Mouse (Mus musculus): ENCODE measurements around the gene Syngr3. TPM values are rescaled to one million over a fixed set of nuclear protein-coding genes. Genes with fewer than 3 reads are reported as not detected.

The Syngr3 gene
- 0.53 and 0.68 TPM in 2 replicates for polyA plus RNA-seq (2012; rRNA removed; ENCODE audit: low replicate concordance)

DNA sequence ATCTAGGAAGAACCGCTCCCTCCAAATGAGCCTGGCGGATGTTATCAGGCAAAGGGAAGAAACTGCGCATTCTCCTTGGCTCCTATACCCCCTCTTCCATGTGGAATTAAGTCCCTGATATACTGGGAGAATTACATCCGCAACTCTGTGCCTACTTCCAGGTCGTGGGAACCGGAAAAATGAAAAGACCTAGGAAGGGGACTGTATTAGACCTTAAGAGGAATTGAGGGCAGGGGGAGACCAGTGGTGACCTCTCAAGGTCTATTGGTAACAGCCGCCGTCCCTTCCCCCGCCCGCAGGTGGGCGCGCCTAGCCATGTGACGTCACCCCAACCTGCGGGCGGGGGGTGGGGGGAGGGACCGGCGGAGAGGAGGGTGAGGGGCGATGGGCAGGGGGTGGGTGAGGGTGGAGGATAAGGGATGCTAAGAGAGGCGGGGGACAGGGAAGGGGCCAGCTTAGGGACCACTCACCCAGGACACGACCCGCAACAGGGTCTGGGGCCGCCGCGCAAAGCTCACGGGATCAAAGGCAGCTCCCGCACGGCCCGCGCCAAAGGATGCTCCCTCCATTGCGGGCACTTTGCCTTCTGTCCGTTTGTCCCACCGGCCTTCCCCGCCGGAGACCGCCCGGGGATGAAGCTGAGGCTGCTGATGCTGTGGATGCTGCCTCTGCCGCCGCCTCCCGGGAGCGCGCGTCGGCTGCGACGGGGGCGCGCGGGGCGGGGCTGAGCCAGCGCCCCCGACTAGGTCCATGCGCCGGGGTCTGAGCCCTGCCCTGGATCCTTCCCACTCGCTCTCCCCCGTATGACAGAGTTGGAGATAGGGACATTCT, at the start of gene Syngr3:
TSS of gene Syngr3 (minus strand) at position 705 of the 831 bp plus-strand sequence.

DNA sequence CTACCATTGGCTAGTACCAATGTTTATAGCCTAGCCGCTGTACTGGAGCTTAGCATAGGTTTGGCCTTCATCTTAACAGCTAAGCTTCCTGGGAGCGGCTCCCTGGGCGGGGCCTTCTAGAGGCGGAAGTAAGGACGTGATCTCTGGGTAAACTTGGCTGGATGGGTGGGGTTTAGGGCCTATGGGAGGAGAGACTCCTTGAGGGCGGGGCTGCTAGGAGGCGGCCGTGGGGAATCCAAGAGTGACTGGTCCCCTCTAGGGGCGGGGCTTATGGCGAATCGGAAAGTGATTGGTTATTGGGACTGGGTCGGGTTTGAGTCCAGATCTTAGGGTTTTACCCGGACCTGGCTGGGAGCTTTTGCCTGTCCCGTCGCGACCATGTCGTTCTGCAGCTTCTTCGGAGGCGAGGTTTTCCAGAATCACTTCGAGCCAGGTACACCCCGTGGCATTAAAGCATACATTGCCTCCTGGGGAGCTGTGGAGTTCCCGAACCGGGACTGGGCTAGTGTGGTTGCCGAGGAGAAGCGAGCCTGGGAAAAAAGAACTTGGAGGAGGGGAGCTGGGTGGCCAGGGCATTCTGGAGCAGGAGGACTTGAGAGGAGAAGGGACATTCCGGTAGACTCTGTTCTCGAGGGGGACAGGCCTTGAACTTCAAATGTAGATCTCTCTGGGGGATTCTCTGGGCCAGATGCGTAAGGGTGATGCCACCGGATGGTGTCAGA, 46.7 kb upstream of the Syngr3 start, which contains the start of gene Msrb1:
TSS of gene Msrb1 (plus strand) at position 313 of the 722 bp plus-strand sequence.

DNA sequence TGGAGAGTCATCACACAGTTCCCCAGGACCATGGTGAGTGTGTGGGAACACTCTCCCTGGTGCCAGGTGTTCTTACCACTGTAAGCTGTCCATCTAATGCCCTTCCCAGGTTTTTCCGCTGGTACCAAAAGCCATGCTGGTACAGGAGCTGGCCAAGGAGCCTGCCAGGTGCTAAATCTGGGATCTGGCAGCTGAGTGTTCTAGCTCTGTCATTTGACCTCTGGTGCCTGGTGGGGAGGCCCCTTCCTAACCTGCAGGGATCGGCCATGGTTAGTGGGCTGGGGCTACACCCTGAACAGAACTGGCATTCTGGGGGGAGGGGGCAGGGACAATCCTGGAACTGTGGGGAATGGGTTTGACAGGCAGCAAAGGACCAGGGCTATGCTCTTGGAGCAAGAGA, 37.9 kb upstream of the Syngr3 start, which contains the start of gene Rpl3l:
TSS of gene Rpl3l (plus strand) at position 203 of the 400 bp plus-strand sequence.

DNA sequence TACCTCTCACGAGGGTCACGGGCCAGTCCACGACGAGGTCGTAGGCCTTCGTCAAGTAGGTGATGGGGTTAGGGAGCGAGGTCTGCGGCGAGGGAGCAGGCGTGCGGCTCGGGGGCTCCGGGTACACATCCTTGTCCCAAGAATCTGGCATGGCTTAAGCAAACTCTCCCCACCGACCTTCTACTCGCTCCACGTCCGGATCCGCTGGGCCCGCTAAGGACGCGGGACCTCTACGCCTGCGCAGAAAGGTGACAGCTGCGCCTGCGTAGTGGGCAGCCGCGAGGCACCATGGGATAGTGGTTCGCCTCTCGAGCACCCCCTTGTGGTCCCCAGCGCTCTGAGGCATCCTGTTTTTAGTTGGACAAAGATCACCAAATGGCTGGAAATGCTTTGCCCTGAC, 34.4 kb upstream of the Syngr3 start, which contains the start of gene Ndufb10:
TSS of gene Ndufb10 (minus strand) at position 295 of the 400 bp plus-strand sequence.

GRCm38 (mm10) chr17:24717943-24718342, 28.2 kb upstream of the Syngr3 start, which contains the start of the genes Rnf151 and Rps2:
Gene Rnf151 (minus strand): TSS chr17:24718063.
Gene Rps2 (plus strand): TSS chr17:24718116.

DNA sequence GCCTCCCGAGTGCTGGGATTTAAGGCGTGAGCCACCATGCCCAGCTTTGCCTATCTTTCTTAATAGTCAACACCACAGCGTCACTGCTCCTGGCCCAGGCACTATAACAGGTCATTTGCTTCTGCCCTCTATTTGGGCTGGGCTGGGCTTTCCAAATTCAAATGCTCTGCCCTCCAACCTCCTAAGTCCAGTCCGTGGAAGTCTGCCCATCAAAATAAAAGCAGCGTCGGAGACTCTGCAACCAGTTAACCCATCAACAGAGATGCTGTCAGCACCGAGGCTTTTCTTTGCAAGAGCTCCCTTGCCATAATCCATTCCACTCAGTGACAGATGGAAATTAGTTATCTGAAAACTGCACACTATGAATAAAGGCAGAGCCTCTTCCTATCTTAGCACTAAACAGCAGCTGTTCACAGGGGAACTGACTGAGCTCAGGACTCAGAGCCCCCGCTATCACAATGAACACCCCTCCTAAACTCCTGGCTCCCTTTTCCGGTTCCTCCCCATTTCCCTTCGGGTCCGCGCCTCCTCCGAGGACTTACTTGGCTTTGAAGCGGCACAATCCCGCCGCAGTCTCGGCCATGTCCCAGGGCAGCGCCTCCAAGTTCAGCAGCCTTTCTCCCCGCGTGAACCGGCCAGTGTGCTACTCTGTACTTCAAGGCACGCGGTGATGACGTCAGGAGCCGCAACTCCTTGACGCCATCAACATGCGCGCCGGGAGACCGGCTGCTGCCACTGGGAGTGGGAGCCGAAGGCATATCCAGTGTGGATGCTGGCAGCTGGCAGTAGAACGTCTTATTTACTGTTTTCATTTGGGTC, 17.4 kb upstream of the Syngr3 start, which contains the start of gene Tbl3:
TSS of gene Tbl3 (minus strand) at position 679 of the 819 bp plus-strand sequence.

GRCm38 (mm10) chr17:24696011-24696697, 6.4 kb upstream of the Syngr3 start, which contains the start of the genes Gfer and Noxo1:
Gene Gfer (minus strand): TSS chr17:24696156.
Gene Noxo1 (plus strand): TSS chr17:24696234.

GRCm38 (mm10) chr17:24669545-24670245, 20.1 kb downstream of the Syngr3 start, which contains the start of gene Zfp598:
Gene Zfp598 (plus strand): TSS chr17:24669687.

GRCm38 (mm10) chr17:24658017-24658758, 31.6 kb downstream of the Syngr3 start, which contains the start of gene Npw:
Gene Npw (minus strand): TSS chr17:24658457.

DNA sequence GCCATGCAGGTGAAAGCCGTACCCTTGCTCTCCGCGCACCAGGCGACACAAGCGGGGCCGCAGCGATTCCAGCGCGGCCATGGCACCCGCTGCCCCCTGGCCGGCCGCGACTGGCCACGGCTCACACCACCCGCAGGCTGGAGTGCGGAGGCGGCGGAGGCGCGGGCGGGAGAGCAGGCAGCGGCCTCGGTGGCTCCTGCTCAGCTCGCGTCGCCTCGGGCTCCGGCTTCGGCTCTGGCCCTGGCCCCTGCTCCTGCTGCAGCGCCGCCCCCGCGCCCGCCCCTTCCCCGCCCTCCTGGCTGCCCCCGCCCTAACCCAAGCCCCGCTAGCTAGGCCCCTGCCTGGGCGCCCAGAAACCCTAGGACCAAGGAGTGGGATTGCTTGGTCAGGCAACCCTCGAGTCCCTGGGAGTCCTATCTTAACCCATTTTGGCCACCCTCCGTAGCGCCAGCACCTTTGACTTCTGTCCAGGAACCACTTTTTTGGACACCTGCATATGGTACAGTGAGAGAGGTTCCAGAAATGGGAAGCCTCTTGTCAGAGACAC, 39.6 kb downstream of the Syngr3 start, which contains the start of gene Slc9a3r2:
TSS of gene Slc9a3r2 (minus strand) at position 258 of the 547 bp plus-strand sequence.

Other genes with a start within 250 kb of the Syngr3 start
- 6.9 and 11.5 TPM in 2 replicates for gene Dnase1l2, start 246.8 kb downstream of the Syngr3 start, polyA plus RNA-seq (2012; rRNA removed; ENCODE audit: low replicate concordance)
- gene E4f1, start 219.6 kb downstream of the Syngr3 start, polyA plus RNA-seq (2012; rRNA removed; ENCODE audit: low replicate concordance): 84.4 and 102 TPM in 2 replicates
- 58.4 and 88.6 TPM in 2 replicates for gene Pgp, start 219.6 kb downstream of the Syngr3 start, polyA plus RNA-seq (2012; rRNA removed; ENCODE audit: low replicate concordance)
- gene Bricd5, start 216.1 kb downstream of the Syngr3 start, polyA plus RNA-seq (2012; rRNA removed; ENCODE audit: low replicate concordance): 2.1 and 3.1 TPM in 2 replicates
- 36.1 and 68.2 TPM in 2 replicates for gene Mlst8, start 210.9 kb downstream of the Syngr3 start, polyA plus RNA-seq (2012; rRNA removed; ENCODE audit: low replicate concordance)
- gene Caskin1, start 201.4 kb downstream of the Syngr3 start, polyA plus RNA-seq (2012; rRNA removed; ENCODE audit: low replicate concordance): 1.3 and 1.4 TPM in 2 replicates
- gene Traf7, start 162.0 kb downstream of the Syngr3 start, polyA plus RNA-seq (2012; rRNA removed; ENCODE audit: low replicate concordance): 207 and 225 TPM in 2 replicates
- gene Rab26, start 155.7 kb downstream of the Syngr3 start, polyA plus RNA-seq (2012; rRNA removed; ENCODE audit: low replicate concordance): 1.3 and 1.8 TPM in 2 replicates
- gene Pkd1, start 140.1 kb downstream of the Syngr3 start, polyA plus RNA-seq (2012; rRNA removed; ENCODE audit: low replicate concordance): 78.7 and 102 TPM in 2 replicates
- gene Tsc2, start 57.3 kb downstream of the Syngr3 start, polyA plus RNA-seq (2012; rRNA removed; ENCODE audit: low replicate concordance): 176 and 242 TPM in 2 replicates
- 11.9 and 14.0 TPM in 2 replicates for gene Nthl1, start 57.3 kb downstream of the Syngr3 start, polyA plus RNA-seq (2012; rRNA removed; ENCODE audit: low replicate concordance)
- gene Slc9a3r2, start 39.6 kb downstream of the Syngr3 start, polyA plus RNA-seq (2012; rRNA removed; ENCODE audit: low replicate concordance): 101 and 134 TPM in 2 replicates
- gene Npw, start 31.5 kb downstream of the Syngr3 start, polyA plus RNA-seq (2012; rRNA removed; ENCODE audit: low replicate concordance): 1.4 TPM in 2 replicates
- 81.2 and 105 TPM in 2 replicates for gene Zfp598, start 20.3 kb downstream of the Syngr3 start, polyA plus RNA-seq (2012; rRNA removed; ENCODE audit: low replicate concordance)
- 19.5 and 47.8 TPM in 2 replicates for gene Gfer, start 6.2 kb upstream of the Syngr3 start, polyA plus RNA-seq (2012; rRNA removed; ENCODE audit: low replicate concordance)
- 15.3 and 20.5 TPM in 2 replicates for gene Noxo1, start 6.3 kb upstream of the Syngr3 start, polyA plus RNA-seq (2012; rRNA removed; ENCODE audit: low replicate concordance)
- 68.7 and 69.0 TPM in 2 replicates for gene Tbl3, start 17.7 kb upstream of the Syngr3 start, polyA plus RNA-seq (2012; rRNA removed; ENCODE audit: low replicate concordance)
- gene Rnf151, start 28.1 kb upstream of the Syngr3 start, polyA plus RNA-seq (2012; rRNA removed; ENCODE audit: low replicate concordance): 0.29 and 0.32 TPM in 2 replicates
- 3,623 and 3,713 TPM in 2 replicates for gene Rps2, start 28.2 kb upstream of the Syngr3 start, polyA plus RNA-seq (2012; rRNA removed; ENCODE audit: low replicate concordance)
- gene Ndufb10, start 34.5 kb upstream of the Syngr3 start, polyA plus RNA-seq (2012; rRNA removed; ENCODE audit: low replicate concordance): 314 and 333 TPM in 2 replicates
- gene Rpl3l, start 37.9 kb upstream of the Syngr3 start, polyA plus RNA-seq (2012; rRNA removed; ENCODE audit: low replicate concordance): 0.10 and 83.4 TPM in 2 replicates
- gene Msrb1, start 46.7 kb upstream of the Syngr3 start, polyA plus RNA-seq (2012; rRNA removed; ENCODE audit: low replicate concordance): 103 and 146 TPM in 2 replicates
- gene Hs3st6, start 63.0 kb upstream of the Syngr3 start, polyA plus RNA-seq (2012; rRNA removed; ENCODE audit: low replicate concordance): 20.7 and 49.9 TPM in 2 replicates
- 0.16 TPM in 1 of 2 replicates, not detected in the other for gene Meiob, start 114.3 kb upstream of the Syngr3 start, polyA plus RNA-seq (2012; rRNA removed; ENCODE audit: low replicate concordance)
- 160 and 221 TPM in 2 replicates for gene Hagh, start 150.2 kb upstream of the Syngr3 start, polyA plus RNA-seq (2012; rRNA removed; ENCODE audit: low replicate concordance)
- gene Fahd1, start 160.4 kb upstream of the Syngr3 start, polyA plus RNA-seq (2012; rRNA removed; ENCODE audit: low replicate concordance): 13.5 and 15.0 TPM in 2 replicates
- gene Igfals, start 176.0 kb upstream of the Syngr3 start, polyA plus RNA-seq (2012; rRNA removed; ENCODE audit: low replicate concordance): 66.4 and 103 TPM in 2 replicates
- gene Nubp2, start 196.4 kb upstream of the Syngr3 start, polyA plus RNA-seq (2012; rRNA removed; ENCODE audit: low replicate concordance): 35.0 and 44.2 TPM in 2 replicates
- 84.0 and 161 TPM in 2 replicates for gene Spsb3, start 196.7 kb upstream of the Syngr3 start, polyA plus RNA-seq (2012; rRNA removed; ENCODE audit: low replicate concordance)
- 35.4 and 48.3 TPM in 2 replicates for gene Eme2, start 205.1 kb upstream of the Syngr3 start, polyA plus RNA-seq (2012; rRNA removed; ENCODE audit: low replicate concordance)
- 108 and 263 TPM in 2 replicates for gene Mrps34, start 205.2 kb upstream of the Syngr3 start, polyA plus RNA-seq (2012; rRNA removed; ENCODE audit: low replicate concordance)
- gene Nme3, start 206.5 kb upstream of the Syngr3 start, polyA plus RNA-seq (2012; rRNA removed; ENCODE audit: low replicate concordance): 50.7 and 54.5 TPM in 2 replicates
- gene Mapk8ip3, start 247.0 kb upstream of the Syngr3 start, polyA plus RNA-seq (2012; rRNA removed; ENCODE audit: low replicate concordance): 128 and 130 TPM in 2 replicates

All from mammary gland, adult 2 months (tissue).